Mouse (Mus musculus) midbrain, embryonic 14.5 days (tissue): ENCODE measurements around the gene Palm3. TPM values are rescaled to one million over a fixed set of nuclear protein-coding genes. Genes with fewer than 3 reads are reported as not detected.
A peak's percentile ranks its signal among the peaks of the same experiment; 100 is the strongest.
"Not testable (repeated sequence)": the region's sequence is repeated elsewhere in the genome, so short reads cannot be mapped to it uniquely, and the experiment has no call there.

Experiments used
- ATAC-seq: fragments of 200-750 bp; cut with Nextera tagmentation; 2 replicates; pipeline ENCODE4 v1.8.0; 2017; ENCODE audit warnings: moderate number of reproducible peaks, moderate library complexity; ENCODE audit not compliant: low FRiP score, low TSS enrichment
- DNase-seq: peaks from one replicate; pipeline ENCODE4 v3.0.0-alpha.2; 2015
- H3K27ac ChIP-seq: fragments of 300-500 bp; sonication (generic); replicated peaks from 2 replicates; pipeline ENCODE4 v1.5.1; 2014; ENCODE audit warnings: mild to moderate bottlenecking, low read depth, low read length, moderate library complexity
- H3K27me3 ChIP-seq: fragments of 300-500 bp; sonication (generic); 2 replicates; pipeline ENCODE4 v1.6.1; 2014; ENCODE audit warnings: low read length, control low read depth, mixed read lengths; ENCODE audit not compliant: control insufficient read depth, insufficient read depth
- H3K36me3 ChIP-seq: fragments of 300-500 bp; sonication (generic); 2 replicates; pipeline ENCODE4 v1.6.1; 2014; ENCODE audit warnings: low read length, control low read depth; ENCODE audit not compliant: control insufficient read depth, insufficient read depth
- H3K4me1 ChIP-seq: fragments of 300-500 bp; sonication (generic); 2 replicates; pipeline ENCODE4 v1.6.1; 2014; ENCODE audit warnings: mild to moderate bottlenecking, antibody characterized with exemption, low read length, control low read depth; ENCODE audit not compliant: control insufficient read depth, insufficient read depth
- H3K4me2 ChIP-seq: fragments of 300-500 bp; sonication (generic); 2 replicates; pipeline ENCODE4 v1.6.1; 2014; ENCODE audit warnings: mild to moderate bottlenecking, low read length, moderate library complexity
- H3K4me3 ChIP-seq: fragments of 300-500 bp; sonication (generic); replicated peaks from 2 replicates; pipeline ENCODE4 v1.5.1; 2014; ENCODE audit warnings: low read depth, low read length
- H3K9ac ChIP-seq: fragments of 300-500 bp; sonication (generic); replicated peaks from 2 replicates; pipeline ENCODE4 v1.6.1; 2014; ENCODE audit warnings: mild to moderate bottlenecking, low read length, moderate library complexity
- H3K9me3 ChIP-seq: fragments of 300-500 bp; sonication (generic); 2 replicates; pipeline ENCODE4 v1.6.1; 2016; ENCODE audit warnings: low read length, control low read depth, mixed read lengths; ENCODE audit not compliant: control insufficient read depth
- WGBS: fragments of 180-500 bp; shearing (Covaris S2); extraction: QIAGEN DNeasy Blood & Tissue Kit; methylation state at CpG from one replicate; pipeline ENCODE4 v1.1.7; 2014; 5-methylcytosine and 5-hydroxymethylcytosine counted together
- polyA plus RNA-seq: library from polyadenylated mRNA; unstranded; fragments of >200 nt; fragmentation: Nextera tagmentation; extraction: Ambion mirVana; gene quantifications from 2 replicates; pipeline ENCODE4 v1.2.1, GENCODE M21; 2014

Gene Palm3
- polyA plus RNA-seq, 1 experiment from 2014 or later: 0.87 TPM

- peaks cover 16% of the 10 kb centered on the region for H3K4me1 ChIP-seq
- no peak within 1 kb of the TSS; the same call in 1 of the 2 replicates for H3K9ac ChIP-seq
- ATAC-seq (no peak), DNase-seq (no peak)
- peak within 1 kb of the TSS; percentile 25 for H3K4me2 ChIP-seq
- H3K36me3 ChIP-seq: peaks cover 12% of the 10 kb centered on the region
- no peak within 1 kb of the TSS for H3K27ac ChIP-seq
- no peaks in the 10 kb centered on the region for H3K9me3 ChIP-seq
- WGBS: 18% methylated on average over 61 of the region's 61 CpGs
- H3K4me3 ChIP-seq: 0 out of 2 replicates have a peak within 1 kb of the TSS, but pooled peaks have one; percentile 5
- peaks cover 16% of the 10 kb centered on the region; the same call in 1 of the 2 replicates for H3K27me3 ChIP-seq
Observed at GRCm38 (mm10) chr8:84001281-84002000, 19.8 kb upstream of the Palm3 start, which contains the start of gene 1700067K01Rik. TSS of gene 1700067K01Rik (plus strand) at chr8:84001502.

- no peak for DNase-seq
- peaks cover 16% of the 10 kb centered on the region for H3K4me1 ChIP-seq
- H3K9me3 ChIP-seq: no peaks in the 10 kb centered on the region
- 52% methylated on average over 12 of the region's 12 CpGs for WGBS
- no peak overlapping the region for H3K4me3 ChIP-seq
- H3K27ac ChIP-seq: no peak overlapping the region
- no peak overlapping the region for H3K9ac ChIP-seq
- no peak for ATAC-seq
- H3K27me3 ChIP-seq: peaks cover 16% of the 10 kb centered on the region; the same call in 1 of the 2 replicates
- H3K4me2 ChIP-seq: no peak overlapping the region
- peaks cover 12% of the 10 kb centered on the region for H3K36me3 ChIP-seq
Observed at GRCm38 (mm10) chr8:84002957-84003611, 18.2 kb upstream of the Palm3 start.

- Histone ChIP-seq H3K4me3 (peak overlapping the region; percentile 57), H3K4me2 (peak overlapping the region; percentile 88), H3K36me3 (peaks cover 12% of the 10 kb centered on the region), H3K9ac (no peak overlapping the region), H3K27ac (no peak overlapping the region), H3K4me1 (peaks cover 14% of the 10 kb centered on the region), H3K27me3 (peaks cover 16% of the 10 kb centered on the region; the same call in 1 of the 2 replicates), H3K9me3 (no peaks in the 10 kb centered on the region)
- 74% methylated on average over 6 of the region's 6 CpGs for WGBS
- ATAC-seq (no peak), DNase-seq (no peak)
Observed at GRCm38 (mm10) chr8:84003612-84004246, 17.5 kb upstream of the Palm3 start.

DNA sequence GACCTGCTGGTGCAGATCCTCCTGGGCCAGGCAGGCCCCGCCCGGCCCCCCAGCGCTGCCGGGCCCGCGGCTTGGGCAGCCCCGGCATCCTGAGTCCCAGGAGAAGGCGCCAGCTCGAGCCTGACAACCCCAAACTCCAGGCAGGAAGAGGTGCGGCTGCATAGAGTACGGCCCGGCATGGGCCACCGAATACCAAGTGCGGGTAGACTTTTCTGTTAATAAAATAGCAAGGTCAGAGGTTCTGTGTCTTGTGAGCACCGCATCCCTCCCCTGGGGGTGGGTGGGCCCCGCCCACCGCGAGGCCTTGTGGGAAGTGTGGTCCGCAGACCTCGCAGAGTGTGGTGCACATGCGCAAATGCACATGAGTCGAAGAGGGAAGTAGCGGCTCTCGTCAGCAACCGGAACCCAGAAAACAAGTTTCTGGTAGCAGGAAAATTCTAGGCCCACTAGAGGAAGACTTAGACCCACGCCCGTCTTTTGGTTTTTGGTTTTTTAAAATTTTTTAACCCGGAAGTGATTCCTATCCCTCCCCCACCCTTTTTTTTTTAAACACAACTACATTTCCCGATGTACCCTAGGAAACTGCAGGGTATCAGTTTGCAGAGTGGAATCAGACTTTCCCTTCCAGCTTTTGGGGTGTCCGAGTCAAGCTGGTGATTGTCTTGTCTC, 16.6 kb upstream of the Palm3 start:
- H3K9me3 ChIP-seq: no peaks in the 10 kb centered on the region
- peaks cover 16% of the 10 kb centered on the region; the same call in 1 of the 2 replicates for H3K27me3 ChIP-seq
- H3K27ac ChIP-seq: 0 out of 2 replicates have a peak overlapping the region, but pooled peaks have one; percentile 37
- H3K36me3 ChIP-seq: peaks cover 7% of the 10 kb centered on the region
- 1% methylated on average over 30 of the region's 30 CpGs for WGBS
- peak overlapping the region; percentile 88 for H3K4me2 ChIP-seq
- peak overlapping the region; percentile 57 for H3K4me3 ChIP-seq
- peaks cover 5% of the 10 kb centered on the region for H3K4me1 ChIP-seq
- ATAC-seq (peak; percentile 86), DNase-seq (peak; percentile 96)
- peak overlapping the region; percentile 69 for H3K9ac ChIP-seq

- not testable (repeated sequence) for H3K9me3 ChIP-seq, H3K4me1 ChIP-seq, H3K4me3 ChIP-seq, H3K27ac ChIP-seq, H3K36me3 ChIP-seq, H3K9ac ChIP-seq, H3K4me2 ChIP-seq, DNase-seq, ATAC-seq
- WGBS: 96% methylated on average over 7 of the region's 7 CpGs
- H3K27me3 ChIP-seq: peaks cover 20% of the 10 kb centered on the region
Observed at GRCm38 (mm10) chr8:84005502-84005901, 15.8 kb upstream of the Palm3 start.

DNA sequence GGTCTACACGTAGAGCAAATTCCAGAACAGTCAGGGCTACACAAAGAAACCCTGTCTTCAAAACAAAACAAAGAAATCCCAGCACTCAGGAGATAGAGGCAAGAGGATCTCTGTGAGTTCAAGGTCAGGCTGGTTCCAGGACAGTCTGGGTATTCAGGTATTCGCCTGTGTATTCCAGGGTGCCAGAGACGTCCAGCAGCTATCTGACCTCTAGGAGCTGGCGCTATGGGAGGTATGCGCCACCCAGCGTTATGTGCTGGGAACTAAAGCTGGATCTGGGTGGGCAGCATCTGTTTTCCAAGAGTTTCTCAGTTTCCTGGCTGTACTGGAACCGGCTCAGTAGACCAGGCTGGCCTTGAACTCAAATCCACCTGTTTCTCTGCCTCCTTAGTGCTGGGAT, 12.9 kb upstream of the Palm3 start:
- Histone ChIP-seq H3K4me1 (peaks cover 17% of the 10 kb centered on the region), H3K27ac (no peak overlapping the region), H3K4me2 (no peak overlapping the region), H3K4me3 (no peak overlapping the region), H3K27me3 (peaks cover 32% of the 10 kb centered on the region), H3K9ac (no peak overlapping the region), H3K9me3 (no peaks in the 10 kb centered on the region), H3K36me3 (no peaks in the 10 kb centered on the region)
- 23% methylated on average over 7 of the region's 7 CpGs for WGBS
- DNase-seq (no peak), ATAC-seq (no peak)

DNA sequence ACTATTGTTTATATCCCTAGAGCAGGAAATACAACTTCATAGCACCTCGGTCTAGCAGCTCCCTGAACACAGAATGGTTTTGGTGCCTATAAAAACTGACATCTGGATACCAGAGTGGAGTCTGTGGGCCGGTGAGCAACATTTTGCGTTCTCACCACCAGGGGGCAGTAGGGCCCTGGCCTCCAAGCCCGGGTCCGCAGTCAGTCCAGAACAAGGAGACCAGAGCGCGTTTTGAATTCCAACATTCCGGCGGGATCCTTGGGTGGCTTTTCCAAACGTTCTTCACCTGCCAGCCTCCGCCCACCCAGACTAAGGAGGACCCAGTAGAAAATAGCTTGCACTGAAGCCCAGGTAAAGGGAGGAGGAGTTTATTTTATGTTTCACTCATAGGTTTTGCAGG, 11.4 kb upstream of the Palm3 start:
- H3K4me1 ChIP-seq: peaks cover 17% of the 10 kb centered on the region
- no peak overlapping the region for H3K4me3 ChIP-seq
- WGBS: 2% methylated on average over 11 of the region's 11 CpGs
- ATAC-seq: no peak
- no peak overlapping the region for H3K27ac ChIP-seq
- H3K9me3 ChIP-seq: no peaks in the 10 kb centered on the region
- no peak overlapping the region for H3K4me2 ChIP-seq
- H3K36me3 ChIP-seq: no peaks in the 10 kb centered on the region
- H3K27me3 ChIP-seq: peaks cover 34% of the 10 kb centered on the region
- DNase-seq: peak; percentile 92
- no peak overlapping the region for H3K9ac ChIP-seq
